Mouse (Mus musculus): ENCODE data around the gene Arhgap32. TPM values are rescaled to one million over a fixed set of nuclear protein-coding genes. Genes with fewer than 3 reads are reported as not detected.

The Arhgap32 gene
- polyA plus RNA-seq, 1 experiment from 2014 or later, result 7.4 TPM

- no peak overlapping the region for H3K4me2 ChIP-seq (ENCODE audit: low read depth, low read length)
- 78% methylated on average over 4 of the region's 4 CpGs for WGBS
- H3K27ac ChIP-seq (replicated peaks; ENCODE audit: low read depth, low read length), result no peak overlapping the region
- no peak for DNase-seq (ENCODE audit: low spot score)
- H3K9ac ChIP-seq (replicated peaks; ENCODE audit: low read length), result no peak overlapping the region
- no peak overlapping the region for H3K4me3 ChIP-seq (ENCODE audit: low read depth, low read length)
- H3K4me1 ChIP-seq (ENCODE audit: control insufficient read depth, insufficient read depth, low read length), result no peaks in the 10 kb centered on the region
- no peak for ATAC-seq (replicated peaks; ENCODE audit: insufficient number of reproducible peaks, low FRiP score, low TSS enrichment, low read depth)
- H3K36me3 ChIP-seq (replicated peaks; ENCODE audit: control insufficient read depth, insufficient read depth, low read depth, low read length), result no peaks in the 10 kb centered on the region
- no peaks in the 10 kb centered on the region for H3K9me3 ChIP-seq (replicated peaks; ENCODE audit: control insufficient read depth, low read length)
- H3K27me3 ChIP-seq (ENCODE audit: control insufficient read depth, insufficient read depth, low read length), result no peaks in the 10 kb centered on the region
Measured at GRCm38 (mm10) chr9:32176612-32177011, 60.7 kb downstream of the Arhgap32 start.

GRCm38 (mm10) chr9:32181170-32181569 lies 65.2 kb downstream of the Arhgap32 start:
- Histone ChIP-seq H3K4me1 (ENCODE audit: control insufficient read depth, insufficient read depth, low read length) (no peaks in the 10 kb centered on the region), H3K27me3 (ENCODE audit: control insufficient read depth, insufficient read depth, low read length) (no peaks in the 10 kb centered on the region), H3K4me2 (ENCODE audit: low read depth, low read length) (no peak overlapping the region), H3K9ac (replicated peaks; ENCODE audit: low read length) (no peak overlapping the region), H3K36me3 (replicated peaks; ENCODE audit: control insufficient read depth, insufficient read depth, low read depth, low read length) (no peaks in the 10 kb centered on the region), H3K27ac (replicated peaks; ENCODE audit: low read depth, low read length) (no peak overlapping the region), H3K4me3 (ENCODE audit: low read depth, low read length) (no peak overlapping the region), H3K9me3 (replicated peaks; ENCODE audit: control insufficient read depth, low read length) (no peaks in the 10 kb centered on the region)
- 28% methylated on average over 2 of the region's 2 CpGs for WGBS
- ATAC-seq (replicated peaks; ENCODE audit: insufficient number of reproducible peaks, low FRiP score, low TSS enrichment, low read depth) (no peak), DNase-seq (ENCODE audit: low spot score) (no peak)

- Histone ChIP-seq H3K4me3 (ENCODE audit: low read depth, low read length) (no peak overlapping the region), H3K36me3 (replicated peaks; ENCODE audit: control insufficient read depth, insufficient read depth, low read depth, low read length) (no peaks in the 10 kb centered on the region), H3K4me2 (ENCODE audit: low read depth, low read length) (no peak overlapping the region), H3K9me3 (replicated peaks; ENCODE audit: control insufficient read depth, low read length) (no peaks in the 10 kb centered on the region), H3K4me1 (ENCODE audit: control insufficient read depth, insufficient read depth, low read length) (no peaks in the 10 kb centered on the region), H3K27ac (replicated peaks; ENCODE audit: low read depth, low read length) (no peak overlapping the region), H3K9ac (replicated peaks; ENCODE audit: low read length) (no peak overlapping the region), H3K27me3 (ENCODE audit: control insufficient read depth, insufficient read depth, low read length) (no peaks in the 10 kb centered on the region)
- no peak for ATAC-seq (replicated peaks; ENCODE audit: insufficient number of reproducible peaks, low FRiP score, low TSS enrichment, low read depth)
- peak; percentile 53 for DNase-seq (ENCODE audit: low spot score)
- WGBS, result 95% methylated on average over 2 of the region's 2 CpGs
Measured at GRCm38 (mm10) chr9:32186489-32186888, 70.6 kb downstream of the Arhgap32 start.

GRCm38 (mm10) chr9:32192295-32193073 lies 76.5 kb downstream of the Arhgap32 start:
- H3K36me3 ChIP-seq (replicated peaks; ENCODE audit: control insufficient read depth, insufficient read depth, low read depth, low read length), result no peaks in the 10 kb centered on the region
- 55% methylated on average over 5 of the region's 5 CpGs for WGBS
- no peak overlapping the region for H3K27ac ChIP-seq (replicated peaks; ENCODE audit: low read depth, low read length)
- no peak overlapping the region for H3K4me2 ChIP-seq (ENCODE audit: low read depth, low read length)
- DNase-seq (ENCODE audit: low spot score), result no peak
- no peaks in the 10 kb centered on the region for H3K4me1 ChIP-seq (ENCODE audit: control insufficient read depth, insufficient read depth, low read length)
- H3K9ac ChIP-seq (replicated peaks; ENCODE audit: low read length), result no peak overlapping the region
- no peak for ATAC-seq (replicated peaks; ENCODE audit: insufficient number of reproducible peaks, low FRiP score, low TSS enrichment, low read depth)
- no peak overlapping the region for H3K4me3 ChIP-seq (ENCODE audit: low read depth, low read length)
- H3K27me3 ChIP-seq (ENCODE audit: control insufficient read depth, insufficient read depth, low read length), result no peaks in the 10 kb centered on the region
- no peaks in the 10 kb centered on the region for H3K9me3 ChIP-seq (replicated peaks; ENCODE audit: control insufficient read depth, low read length)

- Histone ChIP-seq H3K4me3 (ENCODE audit: low read depth, low read length) (no peak overlapping the region), H3K9me3 (replicated peaks; ENCODE audit: control insufficient read depth, low read length) (no peaks in the 10 kb centered on the region), H3K4me1 (ENCODE audit: control insufficient read depth, insufficient read depth, low read length) (no peaks in the 10 kb centered on the region), H3K27me3 (ENCODE audit: control insufficient read depth, insufficient read depth, low read length) (no peaks in the 10 kb centered on the region), H3K4me2 (ENCODE audit: low read depth, low read length) (no peak overlapping the region), H3K9ac (replicated peaks; ENCODE audit: low read length) (no peak overlapping the region), H3K36me3 (replicated peaks; ENCODE audit: control insufficient read depth, insufficient read depth, low read depth, low read length) (no peaks in the 10 kb centered on the region), H3K27ac (replicated peaks; ENCODE audit: low read depth, low read length) (no peak overlapping the region)
- ATAC-seq (replicated peaks; ENCODE audit: insufficient number of reproducible peaks, low FRiP score, low TSS enrichment, low read depth), result no peak
- 51% methylated on average over 7 of the region's 7 CpGs for WGBS
- no peak for DNase-seq (ENCODE audit: low spot score)
Measured at GRCm38 (mm10) chr9:32204450-32204990, 88.6 kb downstream of the Arhgap32 start.

GRCm38 (mm10) chr9:32207133-32207532 lies 91.2 kb downstream of the Arhgap32 start:
- Histone ChIP-seq H3K27ac (replicated peaks; ENCODE audit: low read depth, low read length) (no peak overlapping the region), H3K9ac (replicated peaks; ENCODE audit: low read length) (no peak overlapping the region), H3K27me3 (ENCODE audit: control insufficient read depth, insufficient read depth, low read length) (no peaks in the 10 kb centered on the region), H3K4me2 (ENCODE audit: low read depth, low read length) (no peak overlapping the region), H3K36me3 (replicated peaks; ENCODE audit: control insufficient read depth, insufficient read depth, low read depth, low read length) (no peaks in the 10 kb centered on the region), H3K9me3 (replicated peaks; ENCODE audit: control insufficient read depth, low read length) (no peaks in the 10 kb centered on the region), H3K4me3 (ENCODE audit: low read depth, low read length) (no peak overlapping the region), H3K4me1 (ENCODE audit: control insufficient read depth, insufficient read depth, low read length) (no peaks in the 10 kb centered on the region)
- no peak for ATAC-seq (replicated peaks; ENCODE audit: insufficient number of reproducible peaks, low FRiP score, low TSS enrichment, low read depth)
- 93% methylated on average over 8 of the region's 8 CpGs for WGBS
- DNase-seq (ENCODE audit: low spot score), result no peak

GRCm38 (mm10) chr9:32208071-32208470 lies 92.1 kb downstream of the Arhgap32 start:
- Histone ChIP-seq H3K4me3 (ENCODE audit: low read depth, low read length) (no peak overlapping the region), H3K27me3 (ENCODE audit: control insufficient read depth, insufficient read depth, low read length) (no peaks in the 10 kb centered on the region), H3K9me3 (replicated peaks; ENCODE audit: control insufficient read depth, low read length) (no peaks in the 10 kb centered on the region), H3K36me3 (replicated peaks; ENCODE audit: control insufficient read depth, insufficient read depth, low read depth, low read length) (no peaks in the 10 kb centered on the region), H3K4me1 (ENCODE audit: control insufficient read depth, insufficient read depth, low read length) (no peaks in the 10 kb centered on the region), H3K4me2 (ENCODE audit: low read depth, low read length) (no peak overlapping the region), H3K27ac (replicated peaks; ENCODE audit: low read depth, low read length) (no peak overlapping the region), H3K9ac (replicated peaks; ENCODE audit: low read length) (no peak overlapping the region)
- DNase-seq (ENCODE audit: low spot score), result no peak
- no peak for ATAC-seq (replicated peaks; ENCODE audit: insufficient number of reproducible peaks, low FRiP score, low TSS enrichment, low read depth)
- WGBS, result 78% methylated on average over 5 of the region's 5 CpGs

- Histone ChIP-seq H3K27ac (replicated peaks; ENCODE audit: low read depth, low read length) (no peak overlapping the region), H3K36me3 (replicated peaks; ENCODE audit: control insufficient read depth, insufficient read depth, low read depth, low read length) (no peaks in the 10 kb centered on the region), H3K4me1 (ENCODE audit: control insufficient read depth, insufficient read depth, low read length) (no peaks in the 10 kb centered on the region), H3K4me2 (ENCODE audit: low read depth, low read length) (no peak overlapping the region), H3K9ac (replicated peaks; ENCODE audit: low read length) (no peak overlapping the region), H3K4me3 (ENCODE audit: low read depth, low read length) (no peak overlapping the region), H3K9me3 (replicated peaks; ENCODE audit: control insufficient read depth, low read length) (no peaks in the 10 kb centered on the region), H3K27me3 (ENCODE audit: control insufficient read depth, insufficient read depth, low read length) (no peaks in the 10 kb centered on the region)
- WGBS, result 65% methylated on average over 5 of the region's 5 CpGs
- no peak for DNase-seq (ENCODE audit: low spot score)
- no peak for ATAC-seq (replicated peaks; ENCODE audit: insufficient number of reproducible peaks, low FRiP score, low TSS enrichment, low read depth)
Measured at GRCm38 (mm10) chr9:32216820-32217567, 101.1 kb downstream of the Arhgap32 start.
